In the genomic region with DNA sequence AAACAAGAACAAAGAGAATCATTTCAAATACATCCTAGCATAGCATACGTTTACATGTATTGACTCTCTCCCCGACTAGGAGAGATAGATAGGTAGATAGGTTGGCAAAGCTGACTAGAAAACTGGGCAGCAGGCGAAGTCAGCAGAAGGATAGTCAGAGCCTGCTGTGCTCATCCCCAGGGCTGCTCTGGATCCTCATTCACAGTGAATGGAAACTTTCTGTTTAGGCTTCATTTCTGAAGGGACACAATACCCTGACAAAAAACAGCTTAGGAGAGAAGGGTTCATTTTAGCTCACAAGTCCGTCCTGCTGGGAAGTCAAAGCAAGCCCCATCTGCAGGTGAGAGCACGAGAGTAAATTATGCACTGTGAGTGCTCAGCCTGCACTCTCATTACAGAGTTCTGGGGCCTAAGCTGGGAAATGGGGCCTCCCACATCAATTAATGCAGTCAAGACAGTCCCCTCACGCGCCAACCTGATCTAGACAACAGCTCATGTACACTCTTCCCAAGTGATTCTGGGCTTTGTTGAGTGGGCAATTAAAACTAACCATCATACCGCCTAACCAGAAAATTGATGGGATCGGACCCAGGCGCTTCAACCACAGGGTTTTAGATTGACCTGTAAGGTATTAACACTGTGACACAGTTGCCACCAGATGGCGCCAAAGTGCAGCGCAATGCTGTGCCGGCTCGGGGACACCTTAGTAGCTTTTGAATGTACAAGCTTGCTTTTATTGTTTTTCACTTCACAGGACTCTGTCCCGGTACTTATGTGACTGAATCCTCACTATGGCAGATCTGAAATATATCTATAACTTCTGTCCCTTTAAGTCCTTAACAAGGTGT, we compare ENCODE assay signal across 8 mouse cellular contexts. TPM values are rescaled to one million over a fixed set of nuclear protein-coding genes. Genes with fewer than 3 reads are reported as not detected.
DNase-seq lines count a peak whose midpoint lies in the region; ATAC-seq lines count a peak whose summit lies in the region.

No protein-coding gene starts in this region.

- H3K27me3 ChIP-seq in intestine, embryonic 14.5 days (replicated peaks; ENCODE audit: control insufficient read depth, insufficient read depth, low read length), result no peaks in the 10 kb centered on the region

- peak; percentile 89 for ATAC-seq in intestine, embryonic 14.5 days (replicated peaks; ENCODE audit: low FRiP score, low TSS enrichment, low read depth)
- peak; percentile 95 for ATAC-seq in megakaryocyte-erythroid progenitor cell, adult 5-6 weeks (replicated peaks; ENCODE audit: low FRiP score, low TSS enrichment, poor library complexity, severe bottlenecking)

- H3K9ac ChIP-seq in intestine, embryonic 14.5 days (ENCODE audit: low read length), result no peak overlapping the region

- intact Hi-C loops in gastrocnemius, postnatal 14 days (cut with DNase I; ENCODE audit: low total_unique reads), result loop anchor here (5.0 kb wide), 1 partner anchor 755 kb away; no protein-coding TSS in a partner anchor
- intact Hi-C loops in left cerebral cortex, postnatal 10 days (cut with DNase I), result loop anchor here (1.0 kb wide), 1 partner anchor 752 kb away; no protein-coding TSS in a partner anchor

- peaks cover 14% of the 10 kb centered on the region for H3K36me3 ChIP-seq in intestine, embryonic 14.5 days (ENCODE audit: control insufficient read depth, insufficient read depth, low read length)

- DNase-seq in adrenal gland, adult (ENCODE audit: inconsistent age in 2 of 2, low spot score in 1 of 2), result peak; percentile 72 to 91
- DNase-seq in embryo, embryonic 10 days (ENCODE audit: low spot score), result peak; percentile 96
- DNase-seq in gastrocnemius, postnatal 14 days, result peak; percentile 79
- peak; percentile 92 for DNase-seq in intestine, embryonic 14.5 days (ENCODE audit: low spot score)
- DNase-seq in left cerebral cortex, postnatal 10 days (ENCODE audit: extremely low spot score in 1 of 2, low spot score in 2 of 2), result peak; percentile 61 to 85
- DNase-seq in right cerebral cortex, postnatal 25 days, result peak; percentile 72
- DNase-seq in urinary bladder, postnatal 25 days (ENCODE audit: low spot score), result peak; percentile 89

- H3K4me3 ChIP-seq in intestine, embryonic 14.5 days (ENCODE audit: low read depth, low read length), result no peak overlapping the region

- 22% methylated on average over 15 of the region's 15 CpGs for WGBS in intestine, embryonic 14.5 days

- no peak overlapping the region for H3K4me2 ChIP-seq in intestine, embryonic 14.5 days (ENCODE audit: low read length)

- no peaks in the 10 kb centered on the region for H3K9me3 ChIP-seq in intestine, embryonic 14.5 days (ENCODE audit: control insufficient read depth, low read length)

- no peak overlapping the region for H3K27ac ChIP-seq in intestine, embryonic 14.5 days (ENCODE audit: low read depth)

- no peaks in the 10 kb centered on the region for H3K4me1 ChIP-seq in intestine, embryonic 14.5 days (replicated peaks; ENCODE audit: control insufficient read depth, insufficient read depth, low read length)

RNA-seq across cellular contexts. Expression of gene Dis3, which starts 42.4 kb away (rescaled TPM):
- total RNA-seq in gastrocnemius, postnatal 14 days (2021), result 10 to 100 TPM; 11.2 to 13.7 TPM
- 46.6 and 47.3 TPM in 2 replicates for polyA plus RNA-seq in intestine, embryonic 14.5 days (2014; fragmentation: Nextera tagmentation; extraction: Ambion mirVana)
- total RNA-seq in left cerebral cortex, postnatal 10 days (2021), result 10 to 100 TPM; 21.1 to 27.0 TPM
- 62.6 and 63.2 TPM in 2 replicates for total RNA-seq in megakaryocyte-erythroid progenitor cell, adult 5-6 weeks (2014; fragmentation: Nextera tagmentation)
- total RNA-seq in megakaryocyte-erythroid progenitor cell, adult 5-6 weeks (2017), result 63.8 and 121 TPM in 2 replicates

RNA-seq across cellular contexts. Expression of gene Pibf1, which starts 42.8 kb away (rescaled TPM):
- 1 to 10 TPM; 7.8 to 8.4 TPM for total RNA-seq in gastrocnemius, postnatal 14 days (2021)
- 17.7 and 21.6 TPM in 2 replicates for polyA plus RNA-seq in intestine, embryonic 14.5 days (2014; fragmentation: Nextera tagmentation; extraction: Ambion mirVana)
- total RNA-seq in left cerebral cortex, postnatal 10 days (2021), result 10 to 100 TPM; 11.8 to 13.3 TPM
- total RNA-seq in megakaryocyte-erythroid progenitor cell, adult 5-6 weeks (2014; fragmentation: Nextera tagmentation), result 22.5 and 26.2 TPM in 2 replicates
- total RNA-seq in megakaryocyte-erythroid progenitor cell, adult 5-6 weeks (2017), result 41.6 and 57.4 TPM in 2 replicates
